In genomic region chr4:95590878-95591277, GRCm38 (mm10) we compare ENCODE assay signal across 24 mouse cellular contexts. TPM values are rescaled to one million over a fixed set of nuclear protein-coding genes. Genes with fewer than 3 reads are reported as not detected.
A peak's percentile ranks its signal among the peaks of the same experiment; 100 is the strongest.
DNase-seq lines count a peak whose midpoint lies in the region; ATAC-seq and TF ChIP-seq lines count a peak whose summit lies in the region.
"Had no signal": no experiment of that assay in that cellular context is flagged by ENCODE, and none has a peak within 500 bp of the region (broad histone marks: within the 10 kb centered on the region; RNA-seq: fewer than 3 reads in every experiment).

No protein-coding gene starts in this region.

- H3K9me3 ChIP-seq in liver, embryonic 11.5 days (ENCODE audit: control insufficient read depth, low read length): no peaks in the 10 kb centered on the region
- no peaks in the 10 kb centered on the region for H3K9me3 ChIP-seq in liver, postnatal 0 days (ENCODE audit: low read length)
- no peaks in the 10 kb centered on the region for H3K9me3 ChIP-seq in liver, embryonic 12.5 days (replicated peaks)
- H3K9me3 ChIP-seq: embryonic facial prominence, embryonic 13.5 days; embryonic facial prominence, embryonic 15.5 days; forebrain, embryonic 10.5 days; forebrain, embryonic 12.5 days had no signal

- H3K4me3 ChIP-seq in liver, adult 2 months (ENCODE audit: insufficient read depth, low read depth, low read length): no peak overlapping the region
- no peak overlapping the region for H3K4me3 ChIP-seq in liver, embryonic 11.5 days (ENCODE audit: low read depth, low read length)
- no peak overlapping the region for H3K4me3 ChIP-seq in liver, postnatal 0 days (ENCODE audit: low read depth, low read length)
- H3K4me3 ChIP-seq in liver, embryonic 12.5 days: no peak overlapping the region
- H3K4me3 ChIP-seq: embryonic facial prominence, embryonic 13.5 days; embryonic facial prominence, embryonic 15.5 days; erythroblast, embryonic 14.5 days; forebrain, embryonic 10.5 days; forebrain, embryonic 12.5 days had no signal

- ATAC-seq in liver, embryonic 11.5 days (replicated peaks; ENCODE audit: low FRiP score): no peak
- ATAC-seq in liver, postnatal 0 days: peak; percentile 56; the same call in 1 of the 2 replicates
- no peak for ATAC-seq in liver, embryonic 12.5 days
- peak; percentile 45; the same call in 1 of the 2 replicates for ATAC-seq in megakaryocyte, adult 5-6 weeks (ENCODE audit: poor library complexity, severe bottlenecking)
- ATAC-seq: forebrain, embryonic 14.5 days had no signal

- H3K36me3 ChIP-seq in liver, adult 2 months (ENCODE audit: control insufficient read depth, insufficient read depth, low read length): 0 out of 2 replicates have a peak, but pooled peaks cover 5% of the 10 kb centered on the region
- H3K36me3 ChIP-seq in liver, embryonic 11.5 days (ENCODE audit: control insufficient read depth, insufficient read depth, low read length): no peaks in the 10 kb centered on the region
- no peaks in the 10 kb centered on the region for H3K36me3 ChIP-seq in liver, postnatal 0 days (replicated peaks; ENCODE audit: insufficient read depth, low read length)
- H3K36me3 ChIP-seq in liver, embryonic 12.5 days: no peaks in the 10 kb centered on the region
- H3K36me3 ChIP-seq: embryonic facial prominence, embryonic 13.5 days; embryonic facial prominence, embryonic 15.5 days; forebrain, embryonic 10.5 days; forebrain, embryonic 12.5 days had no signal

- TF ChIP-seq POLR2A in liver, adult 2 months (IDR thresholded peaks at IDR 0.05; ENCODE audit: extremely low read depth, insufficient read depth, low read length): no peak

- peaks cover 33% of the 10 kb centered on the region for H3K4me1 ChIP-seq in liver, adult 2 months (ENCODE audit: control insufficient read depth, insufficient read depth, low read length)
- no peaks in the 10 kb centered on the region for H3K4me1 ChIP-seq in liver, embryonic 11.5 days (replicated peaks; ENCODE audit: control insufficient read depth, insufficient read depth, low read length)
- peaks cover 10% of the 10 kb centered on the region for H3K4me1 ChIP-seq in liver, postnatal 0 days (ENCODE audit: insufficient read depth)
- H3K4me1 ChIP-seq in liver, embryonic 12.5 days: no peaks in the 10 kb centered on the region
- H3K4me1 ChIP-seq: embryonic facial prominence, embryonic 13.5 days; embryonic facial prominence, embryonic 15.5 days; forebrain, embryonic 12.5 days had no signal

- no peak overlapping the region for H3K4me2 ChIP-seq in liver, embryonic 11.5 days
- no peak overlapping the region for H3K4me2 ChIP-seq in liver, postnatal 0 days (ENCODE audit: low read depth, low read length)
- no peak overlapping the region for H3K4me2 ChIP-seq in liver, embryonic 12.5 days
- H3K4me2 ChIP-seq: embryonic facial prominence, embryonic 13.5 days; embryonic facial prominence, embryonic 15.5 days; forebrain, embryonic 12.5 days had no signal

- no peak overlapping the region for H3K9ac ChIP-seq in liver, adult 2 months (ENCODE audit: low read depth, low read length)
- no peak overlapping the region for H3K9ac ChIP-seq in liver, embryonic 11.5 days (ENCODE audit: low read depth, low read length)
- no peak overlapping the region for H3K9ac ChIP-seq in liver, postnatal 0 days (replicated peaks)
- H3K9ac ChIP-seq in liver, embryonic 12.5 days: no peak overlapping the region
- H3K9ac ChIP-seq: embryonic facial prominence, embryonic 13.5 days; embryonic facial prominence, embryonic 15.5 days; forebrain, embryonic 12.5 days had no signal

- no peaks in the 10 kb centered on the region for H3K27me3 ChIP-seq in liver, adult 2 months (ENCODE audit: control insufficient read depth, insufficient read depth, low read length)
- H3K27me3 ChIP-seq in liver, embryonic 11.5 days (replicated peaks; ENCODE audit: control insufficient read depth, insufficient read depth, low read length): no peaks in the 10 kb centered on the region
- H3K27me3 ChIP-seq in liver, postnatal 0 days (ENCODE audit: insufficient read depth, low read length): no peaks in the 10 kb centered on the region
- no peaks in the 10 kb centered on the region for H3K27me3 ChIP-seq in liver, embryonic 12.5 days (replicated peaks)
- H3K27me3 ChIP-seq: embryonic facial prominence, embryonic 13.5 days; embryonic facial prominence, embryonic 15.5 days; forebrain, embryonic 12.5 days had no signal

- 42% methylated on average over 3 of the region's 3 CpGs for WGBS in liver, adult 2 months
- 64% methylated on average over 3 of the region's 3 CpGs for WGBS in liver, embryonic 11.5 days
- 39% methylated on average over 3 of the region's 3 CpGs for WGBS in liver, postnatal 0 days (ENCODE audit: insufficient replicate concordance)
- 42% methylated on average over 3 of the region's 3 CpGs for WGBS in liver, embryonic 12.5 days (ENCODE audit: insufficient replicate concordance)

- peak overlapping the region; percentile 23 for H3K27ac ChIP-seq in liver, adult 2 months (replicated peaks; ENCODE audit: insufficient read depth, low read depth, low read length)
- H3K27ac ChIP-seq in liver, embryonic 11.5 days (ENCODE audit: low read depth, low read length): no peak overlapping the region
- H3K27ac ChIP-seq in liver, postnatal 0 days (ENCODE audit: low read depth): no peak overlapping the region; the same call in 1 of the 2 replicates
- no peak overlapping the region for H3K27ac ChIP-seq in liver, embryonic 12.5 days
- H3K27ac ChIP-seq: embryonic facial prominence, embryonic 13.5 days; embryonic facial prominence, embryonic 15.5 days; forebrain, embryonic 10.5 days; forebrain, embryonic 12.5 days had no signal

- peak; percentile 68 for DNase-seq in liver, adult 2 months (ENCODE audit: extremely low read depth, low read depth, low spot score)
- no peak for DNase-seq in liver, embryonic 11.5 days (ENCODE audit: low spot score)
- DNase-seq in liver, postnatal 0 days: no peak
- no peak for DNase-seq in right cerebral cortex, postnatal 25 days
- DNase-seq in layer of hippocampus, adult 11-12 months (ENCODE audit: low spot score): no peak
- DNase-seq: adrenal gland, adult 2 months; adrenal gland, postnatal 10 days; adrenal gland, postnatal 25 days; cerebellum, adult 11 months; cerebellum, adult 18-20 months; cerebellum, adult 8-10 months; cerebellum, adult 9-11 months; cerebellum, postnatal 14 days; cerebellum, postnatal 36 days; embryo, embryonic 11 days had no signal

- H3K79me2 ChIP-seq in liver, adult 2 months (ENCODE audit: control insufficient read depth, insufficient read depth, low read length): peaks cover 23% of the 10 kb centered on the region; the same call in 1 of the 2 replicates

- no peak for TF ChIP-seq CTCF in liver, adult 2 months (IDR thresholded peaks at IDR 0.05; ENCODE audit: low read depth, low read length)
- no peak for TF ChIP-seq CTCF in liver, postnatal 0 days (IDR thresholded peaks at IDR 0.05; ENCODE audit: low read depth)

- TF ChIP-seq EP300 in liver, postnatal 0 days (IDR thresholded peaks at IDR 0.05; ENCODE audit: low read depth): no peak

RNA-seq across cellular contexts. Expression of gene Fggy, which starts 33.6 kb away (rescaled TPM):
- 167 and 189 TPM in 2 replicates for total RNA-seq in liver, adult 2 months (2014; rRNA removed)
- 99.5 and 102 TPM in 2 replicates for polyA plus RNA-seq in liver, adult 2 months (2012; rRNA removed)
- polyA plus RNA-seq in liver, embryonic 11.5 days (2014; fragmentation: Nextera tagmentation; extraction: Ambion mirVana): 7.9 and 10.6 TPM in 2 replicates
- 45.4 and 53.0 TPM in 2 replicates for polyA plus RNA-seq in liver, postnatal 0 days (2015; fragmentation: Nextera tagmentation; extraction: Ambion mirVana)
- 10.2 and 10.4 TPM in 2 replicates for polyA plus RNA-seq in liver, embryonic 12.5 days (2016; fragmentation: Nextera tagmentation; extraction: Ambion mirVana)
- 3.1 and 3.2 TPM in 2 replicates for total RNA-seq in megakaryocyte, adult 5-6 weeks (2015)
- 1.3 and 11.3 TPM in 2 replicates for total RNA-seq in megakaryocyte, adult 5-6 weeks (2017)
- total RNA-seq: MEL had no signal
- polyA plus RNA-seq: erythroblast, embryonic 14.5 days had no signal

Comparison
In these comparisons a context has a peak if more than half of its experiments do, and no peak if none do; other contexts are left out.
1. ATAC-seq: peak in liver, postnatal 0 days (single experiment) and megakaryocyte, adult 5-6 weeks (single experiment); none in liver, embryonic 11.5 days (single experiment) and liver, embryonic 12.5 days (single experiment).